Mouse (Mus musculus) CH12.LX (cell line): ENCODE results near the gene Cwf19l2. TPM values are rescaled to one million over a fixed set of nuclear protein-coding genes. Genes with fewer than 3 reads are reported as not detected.
A peak's percentile ranks its signal among the peaks of the same experiment; 100 is the strongest.
"Not testable (repeated sequence)": the region's sequence is repeated elsewhere in the genome, so short reads cannot be mapped to it uniquely, and the experiment has no call there.

Source experiments
- DNase-seq: peaks from one replicate; pipeline ENCODE4 v3.0.0-alpha.2; 2013; ENCODE audit errors: extremely low read depth
- H3K27ac ChIP-seq: 2 replicates; pipeline ENCODE4 v1.5.1; 2012; ENCODE audit warnings: low read depth, mild to moderate bottlenecking, control low read depth, moderate library complexity; ENCODE audit not compliant: insufficient read depth
- H3K27me3 ChIP-seq: replicated peaks from 2 replicates; pipeline ENCODE3; 2012; ENCODE audit warnings: inconsistent platforms
- H3K36me3 ChIP-seq, 2 experiments: replicated peaks in 1 of 2; 2 replicates each; pipeline versions ENCODE3 to v1.6.1; 2012; ENCODE audit warnings: inconsistent platforms in 1 of 2, low read length in 1 of 2, mild to moderate bottlenecking in 1 of 2, mixed read lengths in 1 of 2, moderate library complexity in 1 of 2; ENCODE audit not compliant: control insufficient read depth in 1 of 2, insufficient read depth in 1 of 2
- H3K4me1 ChIP-seq, 2 experiments: 2 replicates each; pipeline ENCODE4 v1.6.1; 2012; ENCODE audit warnings: inconsistent platforms in 1 of 2, moderate library complexity in 1 of 2; ENCODE audit not compliant: insufficient read depth in 2 of 2, control insufficient read depth in 1 of 2
- H3K4me2 ChIP-seq: 2 replicates; pipeline ENCODE4 v1.6.1; 2012; ENCODE audit warnings: low read depth, mild to moderate bottlenecking, control low read depth; ENCODE audit not compliant: poor library complexity, insufficient read depth, severe bottlenecking
- H3K4me3 ChIP-seq, 3 experiments: fragments of 150-350 bp in 1 of 3; sonication (generic) in 1 of 3; replicated peaks in 1 of 3; 2 replicates each; pipeline versions ENCODE3 to v1.5.1; 2011 to 2012; ENCODE audit warnings: low read depth in 2 of 3, low read length in 2 of 3, mild to moderate bottlenecking in 2 of 3, moderate library complexity in 2 of 3, control low read depth in 1 of 3, improper control_type of control experiment in 1 of 3, inconsistent platforms in 1 of 3, mixed read lengths in 1 of 3; ENCODE audit not compliant: poor library complexity in 1 of 3
- H3K79me2 ChIP-seq: replicated peaks from 2 replicates; pipeline ENCODE4 v1.6.1; 2012; ENCODE audit warnings: mild to moderate bottlenecking, moderate library complexity; ENCODE audit not compliant: control insufficient read depth, poor library complexity, insufficient read depth, severe bottlenecking; ENCODE audit errors: extremely low read depth
- H3K9ac ChIP-seq: 2 replicates; pipeline ENCODE4 v1.6.1; 2012; ENCODE audit warnings: low read depth, mild to moderate bottlenecking, control low read depth, moderate library complexity; ENCODE audit not compliant: insufficient read depth
- H3K9me3 ChIP-seq: replicated peaks from 2 replicates; pipeline ENCODE3; 2012; ENCODE audit warnings: low read length, inconsistent platforms, mixed read lengths
- BHLHE40 ChIP-seq: IDR thresholded peaks from 2 replicates; pipeline ENCODE4 v1.6.1; 2011; ENCODE audit warnings: mild to moderate bottlenecking, low read depth, low read length, improper control_type of control experiment
- CHD1 ChIP-seq: IDR thresholded peaks from 2 replicates; pipeline ENCODE4 v1.6.1; 2012; ENCODE audit warnings: low read depth, low read length, improper control_type of control experiment, inconsistent platforms
- IRF4 ChIP-seq: IDR thresholded peaks from 2 replicates; pipeline ENCODE4 v1.6.1; 2014; ENCODE audit warnings: low read depth, mild to moderate bottlenecking, inconsistent platforms, low read length, improper control_type of control experiment
- MAX ChIP-seq: IDR thresholded peaks from 2 replicates; pipeline ENCODE4 v1.6.1; 2011; ENCODE audit warnings: low read length, improper control_type of control experiment
- MXI1 ChIP-seq: IDR thresholded peaks from 2 replicates; pipeline ENCODE4 v1.6.1; 2011; ENCODE audit warnings: mild to moderate bottlenecking, low read depth, low read length, improper control_type of control experiment
- MYC ChIP-seq: IDR thresholded peaks from 2 replicates; pipeline ENCODE4 v1.6.1; 2011; ENCODE audit warnings: low read depth, mild to moderate bottlenecking, improper control_type of control experiment, low read length
- PAX5 ChIP-seq: IDR thresholded peaks from 2 replicates; pipeline ENCODE4 v1.6.1; 2012; ENCODE audit warnings: low read length, inconsistent platforms, mixed read lengths
- TBP ChIP-seq: conservative IDR thresholded peaks from 2 replicates; pipeline ENCODE4 v1.6.1; 2011; ENCODE audit warnings: low read depth, low read length, improper control_type of control experiment
- USF2 ChIP-seq: conservative IDR thresholded peaks from 2 replicates; pipeline ENCODE4 v1.6.1; 2011; ENCODE audit warnings: low read depth, low read length, improper control_type of control experiment
- dilution Hi-C: fragments of 300-500 bp; cut with MboI; formaldehyde crosslinking; loops from 2 replicates; pipeline ENCODE4 v1.14.3; 2020; ENCODE audit warnings: low sequenced_read_pairs; ENCODE audit not compliant: extremely low pct_unique_long_range_greater_than_20kb, extremely low pct_ligation_motif_present
- in situ Hi-C: fragments of 300-500 bp; cut with MboI; formaldehyde crosslinking; loops from 3 replicates; pipeline ENCODE4 v1.14.3; 2019; ENCODE audit warnings: low sequenced_read_pairs, low pct_ligation_motif_present, low pct_unique_long_range_greater_than_20kb, mixed read lengths
- polyA plus RNA-seq: library from polyadenylated mRNA; unstranded; fragments of >175 nt; gene quantifications from 2 replicates; pipeline ENCODE4 v1.2.1, GENCODE M21; 2012; ENCODE audit warnings: low read depth; ENCODE audit not compliant: insufficient read length
- total RNA-seq, 2 experiments: library from RNA; depleted of rRNA; stranded (reverse); fragments of 300-350 nt in 1 of 2; fragments of >200 nt in 1 of 2; gene quantifications; 2 replicates each; pipeline ENCODE4 v1.2.3; 2012 to 2014

Gene Cwf19l2
- total and polyA plus RNA-seq, 3 experiments, result 13.0 to 20.2 (median 16.9) TPM

DNA sequence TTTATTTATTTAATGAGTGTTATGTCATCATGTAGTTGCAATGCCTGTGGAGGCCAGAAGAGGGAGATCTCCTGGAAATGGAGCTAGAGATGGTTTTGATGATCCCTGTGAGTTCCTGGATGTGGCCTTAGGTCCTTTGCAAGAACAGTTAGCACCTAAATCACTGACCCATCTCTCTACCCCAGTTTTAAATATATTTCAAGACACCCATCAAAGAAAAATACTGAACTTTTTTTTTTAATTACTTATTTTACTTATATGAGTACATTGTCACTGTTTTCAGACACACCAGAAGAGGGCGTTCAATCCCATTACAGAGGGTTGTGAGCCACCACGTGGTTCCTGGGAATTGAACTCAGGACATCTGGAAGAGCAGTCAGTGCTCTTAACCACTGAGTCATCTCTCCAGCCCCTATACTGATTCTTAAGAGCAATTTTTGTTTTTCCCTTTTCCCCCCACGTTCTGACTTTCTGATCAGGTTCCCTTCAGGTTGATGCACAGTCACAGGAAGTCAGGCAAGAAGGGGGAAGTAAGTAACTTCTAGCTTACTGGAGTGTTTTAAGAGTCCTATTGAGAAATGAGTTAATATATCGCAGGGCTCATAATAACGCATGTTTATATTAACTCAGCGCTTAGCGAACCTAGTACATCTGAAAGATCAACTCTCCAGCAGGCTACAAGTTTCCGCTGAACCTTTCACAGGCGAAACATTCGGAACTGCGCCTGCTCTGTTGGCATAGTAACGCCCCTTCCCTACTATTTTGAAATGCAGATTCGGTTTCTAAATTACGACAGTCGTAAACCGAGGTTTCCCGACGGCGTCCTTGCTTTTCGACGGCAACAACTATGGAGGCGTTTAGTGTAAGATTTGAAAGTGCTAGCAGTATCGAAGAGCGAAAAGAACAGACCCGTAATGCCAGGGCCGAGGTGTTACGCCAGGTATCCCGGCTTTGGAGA, at the start of gene Cwf19l2 (continued):
- peak; percentile 94 for TF ChIP-seq MAX
- TF ChIP-seq TBP, result peak; percentile 92

DNA sequence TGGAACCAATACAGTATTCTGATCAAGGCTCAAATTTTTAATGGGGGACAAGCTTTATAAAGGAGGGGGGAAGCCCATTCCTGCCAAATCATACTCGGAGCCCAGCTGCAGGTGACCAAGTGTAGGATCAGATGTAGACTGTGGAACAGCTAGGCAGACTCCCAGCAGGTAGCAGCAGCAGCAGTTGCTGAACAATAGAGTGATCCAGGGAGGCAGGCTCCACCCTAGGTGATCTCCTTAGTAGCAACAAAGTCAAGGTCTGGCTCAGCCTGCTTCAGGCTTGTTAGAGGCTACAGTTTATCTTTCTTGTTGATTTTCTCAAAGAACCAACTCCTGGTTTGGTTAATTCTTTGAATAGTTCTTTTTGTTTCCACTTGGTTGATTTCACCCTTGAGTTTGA, 27.1 kb upstream of the Cwf19l2 start:
- H3K79me2 ChIP-seq, H3K9me3 ChIP-seq, dilution Hi-C loops, H3K4me3 ChIP-seq, H3K4me2 ChIP-seq, H3K27me3 ChIP-seq, H3K4me1 ChIP-seq, H3K9ac ChIP-seq, DNase-seq, H3K27ac ChIP-seq, in situ Hi-C loops: not testable (repeated sequence)
- peaks cover 15 to 20% of the 10 kb centered on the region in 2 experiments for H3K36me3 ChIP-seq

DNA sequence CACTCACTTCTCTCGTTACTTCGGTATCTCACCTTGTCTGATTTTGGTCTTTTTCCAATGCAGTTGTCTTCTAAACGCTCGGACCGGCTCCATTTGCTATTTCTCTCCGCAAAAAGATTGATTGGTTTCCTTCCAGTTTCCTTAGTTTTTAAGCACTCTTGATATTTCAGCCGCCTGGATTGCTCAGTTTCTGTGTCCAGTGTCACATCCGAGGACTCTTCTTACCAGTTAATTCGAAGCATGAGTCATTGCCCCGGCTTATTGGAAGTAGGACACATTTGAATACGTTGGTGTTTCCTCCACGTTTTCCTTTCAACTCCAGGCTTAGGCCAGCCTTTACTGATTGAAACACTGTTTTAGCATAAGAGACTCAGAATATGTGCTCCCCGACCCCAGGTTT, 980 bp downstream of the Cwf19l2 start:
- in situ Hi-C loops (no loop called here), dilution Hi-C loops (no loop called here)
- Histone ChIP-seq H3K4me3 (peak overlapping the region; percentile 69 to 75 (median 72)), H3K9me3 (no peaks in the 10 kb centered on the region), H3K9ac (peak overlapping the region; percentile 97), H3K27ac (no peak overlapping the region), H3K4me1 (peaks cover 3 to 25% of the 10 kb centered on the region in 2 experiments; a peak in 3 of 4 replicates), H3K27me3 (no peaks in the 10 kb centered on the region), H3K4me2 (peak overlapping the region; percentile 78), H3K36me3 (peaks cover 0 to 2% of the 10 kb centered on the region in 2 experiments), H3K79me2 (peaks cover 18% of the 10 kb centered on the region)
- peak; percentile 60 for DNase-seq
- no peak for TF ChIP-seq BHLHE40
- TF ChIP-seq PAX5, result no peak
- no peak for TF ChIP-seq USF2
- no peak for TF ChIP-seq MXI1
- no peak for TF ChIP-seq MAX
- TF ChIP-seq IRF4, result no peak
- TF ChIP-seq CHD1, result no peak
- no peak for TF ChIP-seq MYC

DNA sequence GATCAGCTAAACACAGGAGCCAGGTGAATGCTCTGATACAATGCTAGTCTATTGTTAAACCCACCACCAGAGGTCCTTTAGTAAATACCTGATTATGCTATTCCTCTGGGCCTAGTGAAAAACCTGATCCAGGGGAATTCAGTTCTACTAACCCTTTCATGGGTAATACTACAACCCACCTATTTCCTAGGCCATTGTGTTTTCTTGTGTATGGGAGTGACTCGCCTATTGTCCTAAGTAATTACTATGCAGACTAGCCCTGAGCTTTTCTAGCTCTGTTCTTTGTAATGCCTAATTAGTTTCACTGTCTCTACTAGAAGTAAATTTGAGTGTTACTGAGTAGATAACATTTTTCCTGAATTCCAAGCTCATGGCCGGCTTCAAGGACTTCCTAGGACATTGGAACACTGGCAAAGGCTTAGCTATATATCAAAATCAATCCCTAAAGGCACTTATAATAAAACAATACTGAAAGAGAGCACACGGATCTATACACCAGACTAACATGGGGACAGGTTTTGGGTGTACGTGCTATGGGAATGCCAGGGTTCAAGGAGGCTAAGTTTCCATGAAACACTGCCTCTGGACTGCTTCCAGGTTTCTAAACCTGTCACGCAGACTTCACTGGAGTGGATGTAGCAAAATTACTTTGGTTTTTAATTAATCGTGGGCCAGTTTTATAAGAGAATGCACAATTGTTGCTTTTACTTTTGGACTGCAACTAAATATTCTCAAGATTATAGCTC, 36.3 kb downstream of the Cwf19l2 start:
- H3K27ac ChIP-seq, in situ Hi-C loops, H3K4me2 ChIP-seq, H3K4me3 ChIP-seq, H3K9ac ChIP-seq, H3K27me3 ChIP-seq, H3K79me2 ChIP-seq, DNase-seq, H3K9me3 ChIP-seq, H3K4me1 ChIP-seq, dilution Hi-C loops: not testable (repeated sequence)
- H3K36me3 ChIP-seq, result peaks cover 2 to 18% of the 10 kb centered on the region in 2 experiments
